Mouse (Mus musculus) forebrain, embryonic 12.5 days (tissue): Measurements from ENCODE around the gene Pmel. TPM values are rescaled to one million over a fixed set of nuclear protein-coding genes. Genes with fewer than 3 reads are reported as not detected.
A peak's percentile ranks its signal among the peaks of the same experiment; 100 is the strongest.
"Not testable (repeated sequence)": the region's sequence is repeated elsewhere in the genome, so short reads cannot be mapped to it uniquely, and the experiment has no call there.

ENCODE experiments used
- ATAC-seq: fragments of 200-750 bp; cut with Nextera tagmentation; 2 replicates; pipeline ENCODE4 v1.8.0; 2017; ENCODE audit warnings: moderate TSS enrichment; ENCODE audit not compliant: low FRiP score
- H3K27ac ChIP-seq: fragments of 300-500 bp; sonication (generic); 2 replicates; pipeline ENCODE4 v1.5.1; 2016; ENCODE audit warnings: mild to moderate bottlenecking
- H3K27me3 ChIP-seq: fragments of 300-500 bp; sonication (generic); 2 replicates; pipeline ENCODE4 v1.6.1; 2016; ENCODE audit warnings: mild to moderate bottlenecking
- H3K36me3 ChIP-seq: fragments of 300-500 bp; sonication (generic); replicated peaks from 2 replicates; pipeline ENCODE4 v1.6.1; 2016; ENCODE audit warnings: mild to moderate bottlenecking
- H3K4me1 ChIP-seq: fragments of 300-500 bp; sonication (generic); 2 replicates; pipeline ENCODE4 v1.6.1; 2016
- H3K4me2 ChIP-seq: fragments of 300-500 bp; sonication (generic); 2 replicates; pipeline ENCODE4 v1.6.1; 2016; ENCODE audit warnings: mild to moderate bottlenecking, moderate library complexity
- H3K4me3 ChIP-seq: fragments of 300-500 bp; sonication (generic); replicated peaks from 2 replicates; pipeline ENCODE4 v1.5.1; 2016; ENCODE audit warnings: mild to moderate bottlenecking
- H3K9ac ChIP-seq: fragments of 300-500 bp; sonication (generic); 2 replicates; pipeline ENCODE4 v1.6.1; 2016; ENCODE audit warnings: mild to moderate bottlenecking
- H3K9me3 ChIP-seq: fragments of 300-500 bp; sonication (generic); 2 replicates; pipeline ENCODE4 v1.6.1; 2016
- WGBS: fragments of 180-500 bp; shearing (Covaris S2); methylation state at CpG from one replicate; pipeline ENCODE4 v1.1.7; 2016; 5-methylcytosine and 5-hydroxymethylcytosine counted together
- polyA plus RNA-seq: library from polyadenylated mRNA; unstranded; fragments of >200 nt; fragmentation: Nextera tagmentation; extraction: Ambion mirVana; gene quantifications from 2 replicates; pipeline ENCODE4 v1.2.1, GENCODE M21; 2016

The Pmel gene
- polyA plus RNA-seq, 1 experiment from 2014 or later: 4.4 TPM

DNA sequence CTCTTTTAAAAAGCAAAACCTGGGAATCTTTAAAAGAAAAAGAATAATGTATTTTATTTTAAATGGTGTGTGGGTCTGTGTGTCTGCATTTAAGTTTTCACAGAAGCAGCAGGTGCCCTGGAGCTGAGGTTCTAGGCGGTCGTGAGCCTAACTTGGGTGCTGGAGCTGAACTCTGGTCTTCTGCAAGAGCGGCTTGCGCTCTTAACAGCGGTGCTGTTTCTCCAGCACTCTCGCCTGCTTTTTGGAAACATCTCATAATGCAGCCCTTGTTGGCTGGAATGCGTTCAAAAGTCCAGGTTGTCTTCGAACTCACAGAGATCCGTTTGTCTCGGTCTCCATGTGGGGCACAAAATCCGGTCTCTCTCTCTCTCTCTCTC lies 1.3 kb downstream of the Pmel start:
- Histone ChIP-seq H3K9me3 (no peaks in the 10 kb centered on the region), H3K36me3 (peaks cover 30% of the 10 kb centered on the region), H3K9ac (peak overlapping the region; percentile 56), H3K4me2 (peak overlapping the region; percentile 71), H3K4me1 (peaks cover 27% of the 10 kb centered on the region), H3K27ac (peak overlapping the region; percentile 66), H3K27me3 (0 out of 2 replicates have a peak, but pooled peaks cover 2% of the 10 kb centered on the region), H3K4me3 (peak overlapping the region; percentile 77)
- WGBS: 9% methylated on average over 11 of the region's 11 CpGs
- ATAC-seq: peak; percentile 37

GRCm38 (mm10) chr10:128711318-128711717 lies 7.3 kb downstream of the Pmel start:
- H3K36me3 ChIP-seq, H3K9ac ChIP-seq, H3K4me3 ChIP-seq, H3K27ac ChIP-seq, ATAC-seq, H3K9me3 ChIP-seq, H3K4me1 ChIP-seq, H3K27me3 ChIP-seq, H3K4me2 ChIP-seq: not testable (repeated sequence)
- WGBS: 90% methylated on average over 7 of the region's 7 CpGs

DNA sequence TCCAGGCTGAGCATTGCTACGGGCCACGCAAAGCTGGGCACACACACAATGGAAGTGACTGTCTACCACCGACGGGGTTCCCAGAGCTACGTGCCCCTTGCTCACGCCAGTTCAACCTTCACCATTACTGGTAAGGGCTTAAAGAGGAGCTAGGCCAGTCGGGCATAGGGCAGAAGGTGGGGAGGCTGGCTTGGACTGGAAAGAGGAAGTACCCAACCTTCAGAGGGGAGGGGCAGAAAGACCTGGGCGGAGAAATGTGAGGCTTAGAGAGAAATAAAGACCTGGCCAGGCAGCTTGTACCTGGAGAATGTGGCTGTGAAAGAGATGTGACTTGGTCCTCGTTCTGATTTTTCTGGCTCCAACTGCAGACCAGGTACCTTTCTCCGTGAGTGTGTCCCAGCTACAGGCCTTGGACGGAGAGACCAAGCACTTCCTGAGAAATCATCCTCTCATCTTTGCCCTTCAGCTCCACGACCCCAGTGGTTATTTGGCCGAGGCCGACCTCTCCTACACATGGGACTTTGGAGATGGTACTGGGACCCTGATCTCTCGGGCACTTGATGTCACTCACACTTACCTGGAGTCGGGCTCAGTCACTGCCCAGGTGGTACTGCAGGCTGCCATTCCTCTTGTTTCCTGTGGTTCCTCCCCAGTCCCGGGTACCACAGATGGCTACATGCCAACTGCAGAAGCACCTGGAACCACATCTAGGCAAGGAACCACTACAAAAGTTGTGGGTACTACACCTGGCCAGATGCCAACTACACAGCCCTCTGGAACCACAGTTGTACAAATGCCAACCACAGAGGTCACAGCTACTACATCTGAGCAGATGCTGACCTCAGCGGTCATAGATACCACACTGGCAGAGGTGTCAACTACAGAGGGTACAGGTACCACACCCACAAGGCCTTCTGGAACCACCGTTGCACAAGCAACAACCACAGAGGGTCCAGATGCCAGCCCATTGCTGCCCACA lies 11.9 kb downstream of the Pmel start:
- Histone ChIP-seq H3K9me3 (no peaks in the 10 kb centered on the region), H3K9ac (no peak overlapping the region), H3K27ac (no peak overlapping the region), H3K4me3 (no peak overlapping the region), H3K36me3 (no peaks in the 10 kb centered on the region), H3K4me1 (no peaks in the 10 kb centered on the region), H3K4me2 (no peak overlapping the region), H3K27me3 (no peaks in the 10 kb centered on the region)
- no peak for ATAC-seq
- WGBS: 86% methylated on average over 19 of the region's 19 CpGs

DNA sequence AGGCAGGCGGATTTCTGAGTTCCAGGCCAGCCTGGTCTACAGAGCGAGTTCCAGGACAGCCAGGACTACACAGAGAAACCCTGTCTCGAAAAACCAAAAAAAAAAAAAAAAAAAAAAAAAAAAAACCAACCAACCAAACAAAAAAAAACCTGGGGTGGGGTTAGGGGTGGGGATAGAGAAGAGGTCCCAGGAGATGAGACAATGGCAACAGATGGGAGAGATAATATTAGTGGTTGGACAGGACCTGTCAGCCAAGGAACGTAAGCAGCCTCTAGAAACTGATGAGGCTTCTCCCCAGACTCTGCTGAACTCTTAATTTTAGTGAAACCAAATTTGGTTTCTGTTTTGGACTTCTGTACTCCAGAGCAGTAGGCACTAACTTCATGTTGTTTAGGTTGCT lies 21.5 kb downstream of the Pmel start:
- H3K4me1 ChIP-seq, H3K27ac ChIP-seq, H3K27me3 ChIP-seq, H3K36me3 ChIP-seq, H3K4me2 ChIP-seq, H3K4me3 ChIP-seq, H3K9ac ChIP-seq, ATAC-seq, H3K9me3 ChIP-seq: not testable (repeated sequence)
- 79% methylated on average over 4 of the region's 4 CpGs for WGBS

DNA sequence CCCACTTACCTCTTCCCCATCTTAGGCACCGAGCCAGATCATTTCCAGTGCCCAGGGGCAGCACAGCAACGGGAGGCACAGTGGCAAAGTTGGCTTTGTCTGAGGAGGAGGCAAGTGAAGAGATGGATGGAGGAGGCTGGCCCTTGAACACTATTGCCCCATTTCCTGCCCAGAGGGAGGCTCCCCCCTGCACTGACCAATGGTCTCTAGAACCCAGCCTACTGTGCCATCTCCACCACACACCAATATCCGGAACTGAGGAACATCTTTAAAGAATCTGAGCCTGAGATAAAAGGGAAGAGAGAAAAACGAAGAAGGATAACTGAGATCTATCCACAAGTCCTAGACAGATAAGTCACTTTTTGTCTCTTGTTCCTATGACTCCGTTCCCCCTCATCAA lies 24.1 kb downstream of the Pmel start:
- ATAC-seq: no peak
- no peaks in the 10 kb centered on the region for H3K4me1 ChIP-seq
- peaks cover 4% of the 10 kb centered on the region; the same call in 1 of the 2 replicates for H3K27me3 ChIP-seq
- H3K36me3 ChIP-seq: no peaks in the 10 kb centered on the region
- H3K9me3 ChIP-seq: no peaks in the 10 kb centered on the region
- no peak overlapping the region for H3K4me3 ChIP-seq
- no peak overlapping the region for H3K4me2 ChIP-seq
- H3K27ac ChIP-seq: no peak overlapping the region
- WGBS: 87% methylated on average over 5 of the region's 5 CpGs
- H3K9ac ChIP-seq: no peak overlapping the region

- H3K36me3 ChIP-seq: no peaks in the 10 kb centered on the region
- 16% methylated on average over 10 of the region's 10 CpGs for WGBS
- H3K4me2 ChIP-seq: peak overlapping the region; percentile 31; the same call in 1 of the 2 replicates
- H3K9ac ChIP-seq: no peak overlapping the region
- ATAC-seq: peak; percentile 60
- H3K4me1 ChIP-seq: no peaks in the 10 kb centered on the region
- no peak overlapping the region for H3K4me3 ChIP-seq
- H3K9me3 ChIP-seq: no peaks in the 10 kb centered on the region
- H3K27ac ChIP-seq: no peak overlapping the region
- peaks cover 4% of the 10 kb centered on the region; the same call in 1 of the 2 replicates for H3K27me3 ChIP-seq
Measured at GRCm38 (mm10) chr10:128731002-128731433, 27.0 kb downstream of the Pmel start.

DNA sequence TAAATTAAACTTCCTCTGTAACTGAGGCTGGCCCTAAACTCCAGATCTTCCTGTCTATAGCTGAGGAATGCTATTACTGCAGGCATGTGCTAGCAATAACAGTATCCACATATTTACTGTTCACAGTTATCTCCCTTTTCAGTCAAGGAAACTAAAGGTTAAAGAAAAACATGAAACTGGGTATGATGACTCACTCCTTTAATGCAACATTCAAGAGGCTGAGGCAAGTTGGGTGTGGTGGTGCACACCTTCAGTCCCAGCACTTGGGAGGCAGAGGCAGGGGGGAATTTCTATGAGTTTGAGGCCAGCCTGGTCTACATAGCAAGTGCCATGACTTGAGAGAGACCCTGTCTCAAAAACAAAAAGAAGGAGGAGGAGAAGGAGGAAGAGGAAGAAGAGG lies 28.0 kb downstream of the Pmel start:
- H3K27me3 ChIP-seq: peaks cover 4% of the 10 kb centered on the region; the same call in 1 of the 2 replicates
- no peak overlapping the region for H3K4me3 ChIP-seq
- H3K9me3 ChIP-seq: no peaks in the 10 kb centered on the region
- no peak overlapping the region for H3K9ac ChIP-seq
- no peaks in the 10 kb centered on the region for H3K36me3 ChIP-seq
- ATAC-seq: no peak
- H3K4me1 ChIP-seq: no peaks in the 10 kb centered on the region
- no peak overlapping the region for H3K4me2 ChIP-seq
- no peak overlapping the region for H3K27ac ChIP-seq

GRCm38 (mm10) chr10:128737435-128737834 lies 33.4 kb downstream of the Pmel start:
- H3K9me3 ChIP-seq: no peaks in the 10 kb centered on the region
- peak overlapping the region; percentile 43 for H3K4me2 ChIP-seq
- no peaks in the 10 kb centered on the region for H3K36me3 ChIP-seq
- no peak overlapping the region for H3K27ac ChIP-seq
- ATAC-seq: no peak
- H3K27me3 ChIP-seq: peaks cover 12% of the 10 kb centered on the region
- peaks cover 5% of the 10 kb centered on the region for H3K4me1 ChIP-seq
- 3% methylated on average over 15 of the region's 15 CpGs for WGBS
- no peak overlapping the region for H3K9ac ChIP-seq
- no peak overlapping the region; the same call in 1 of the 2 replicates for H3K4me3 ChIP-seq

- H3K36me3 ChIP-seq: no peaks in the 10 kb centered on the region
- WGBS: 70% methylated on average over 2 of the region's 2 CpGs
- H3K9me3 ChIP-seq: no peaks in the 10 kb centered on the region
- H3K27me3 ChIP-seq: peaks cover 40% of the 10 kb centered on the region
- H3K4me3 ChIP-seq: no peak overlapping the region
- ATAC-seq: no peak
- H3K4me1 ChIP-seq: peaks cover 19% of the 10 kb centered on the region
- H3K27ac ChIP-seq: no peak overlapping the region
- no peak overlapping the region for H3K9ac ChIP-seq
- H3K4me2 ChIP-seq: no peak overlapping the region
Measured at GRCm38 (mm10) chr10:128740296-128740695, 36.3 kb downstream of the Pmel start.

- Histone ChIP-seq H3K36me3 (no peaks in the 10 kb centered on the region), H3K9ac (no peak overlapping the region), H3K27me3 (peaks cover 49% of the 10 kb centered on the region), H3K9me3 (no peaks in the 10 kb centered on the region), H3K4me3 (no peak overlapping the region), H3K4me1 (peaks cover 14% of the 10 kb centered on the region), H3K4me2 (peak overlapping the region; percentile 93; the same call in 1 of the 2 replicates), H3K27ac (no peak overlapping the region)
- ATAC-seq: no peak
- 50% methylated on average over 4 of the region's 4 CpGs for WGBS
Measured at GRCm38 (mm10) chr10:128742616-128743015, 38.6 kb downstream of the Pmel start.

DNA sequence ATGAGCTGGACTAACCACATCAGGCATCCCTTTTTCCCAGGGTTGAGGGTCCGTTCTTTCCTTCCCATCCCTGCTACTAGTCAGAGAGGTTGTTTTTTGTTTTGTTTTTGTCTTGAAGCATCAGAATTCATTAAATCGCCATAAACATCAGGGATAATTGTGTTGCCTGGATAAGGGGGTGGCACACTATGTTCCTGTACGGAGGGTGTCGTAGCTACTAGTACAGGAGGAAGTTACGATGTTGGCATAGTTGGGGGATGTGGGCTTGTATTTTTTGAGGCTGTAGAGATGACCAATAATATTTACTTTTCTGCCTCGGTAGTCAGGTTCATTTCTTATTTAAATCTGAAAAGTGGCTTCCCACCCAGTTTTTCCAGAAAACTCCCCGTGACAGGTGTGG lies 39.2 kb downstream of the Pmel start:
- Histone ChIP-seq H3K27ac (no peak overlapping the region), H3K4me1 (peaks cover 14% of the 10 kb centered on the region), H3K36me3 (no peaks in the 10 kb centered on the region), H3K27me3 (peaks cover 49% of the 10 kb centered on the region), H3K9me3 (no peaks in the 10 kb centered on the region), H3K9ac (0 out of 2 replicates have a peak overlapping the region, but pooled peaks have one; percentile 74), H3K4me3 (peak overlapping the region; percentile 58), H3K4me2 (peak overlapping the region; percentile 93)
- ATAC-seq: no peak
- WGBS: 8% methylated on average over 7 of the region's 7 CpGs

- Histone ChIP-seq H3K9me3 (no peaks in the 10 kb centered on the region), H3K27me3 (peaks cover 49% of the 10 kb centered on the region), H3K4me3 (peak overlapping the region; percentile 58), H3K4me2 (peak overlapping the region; percentile 93), H3K27ac (no peak overlapping the region), H3K9ac (peak overlapping the region; percentile 74), H3K36me3 (no peaks in the 10 kb centered on the region), H3K4me1 (peaks cover 14% of the 10 kb centered on the region)
- no peak for ATAC-seq
- under 1% methylated on average over 34 of the region's 37 CpGs for WGBS
Measured at GRCm38 (mm10) chr10:128743791-128744191, 39.8 kb downstream of the Pmel start.

DNA sequence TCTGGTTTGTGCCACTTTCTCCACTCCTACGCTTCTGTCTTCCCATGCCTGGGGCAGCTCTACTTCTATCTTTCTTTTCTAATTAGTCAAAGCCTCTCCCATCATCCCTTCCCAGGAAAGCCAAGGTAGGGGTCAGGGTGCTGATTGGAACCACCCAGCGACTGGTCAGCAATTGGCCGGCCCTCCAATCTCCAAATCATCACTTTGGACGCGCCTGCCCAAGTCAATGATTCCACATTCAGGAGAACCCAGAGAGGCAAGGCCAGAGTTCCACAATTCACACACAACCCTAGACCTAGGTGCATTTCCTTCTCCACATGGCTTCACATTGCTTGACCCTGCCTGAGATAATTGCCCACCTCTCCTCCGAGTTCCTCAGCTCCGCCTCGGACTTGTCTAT lies 40.2 kb downstream of the Pmel start:
- 8% methylated on average over 8 of the region's 8 CpGs for WGBS
- Histone ChIP-seq H3K4me1 (peaks cover 19% of the 10 kb centered on the region), H3K9me3 (no peaks in the 10 kb centered on the region), H3K36me3 (no peaks in the 10 kb centered on the region), H3K9ac (peak overlapping the region; percentile 74), H3K4me2 (peak overlapping the region; percentile 93), H3K27me3 (peaks cover 49% of the 10 kb centered on the region), H3K4me3 (peak overlapping the region; percentile 58), H3K27ac (no peak overlapping the region)
- no peak for ATAC-seq
